Mouse (Mus musculus) ovary, postnatal 10 days (tissue): ENCODE results near the gene Anapc15-ps.
"Not testable (repeated sequence)": the region's sequence is repeated elsewhere in the genome, so short reads cannot be mapped to it uniquely, and the experiment has no call there.

Experiments used
- DNase-seq: peaks from one replicate; pipeline ENCODE4 v3.0.0; 2022; ENCODE audit warnings: low spot score

The Anapc15-ps gene

GRCm38 (mm10) chr10:95630166-95630565 is 43.1 kb downstream of the Anapc15-ps start:
- not testable (repeated sequence) for DNase-seq

- DNase-seq, result no peak
Observed at GRCm38 (mm10) chr10:95628338-95628737, 44.9 kb downstream of the Anapc15-ps start.

- DNase-seq, result no peak
Observed at GRCm38 (mm10) chr10:95627381-95627780, 45.9 kb downstream of the Anapc15-ps start.

- no peak for DNase-seq
Observed at GRCm38 (mm10) chr10:95625300-95625699, 48.0 kb downstream of the Anapc15-ps start.

- DNase-seq, result no peak
Observed at GRCm38 (mm10) chr10:95624007-95624406, 49.2 kb downstream of the Anapc15-ps start.

GRCm38 (mm10) chr10:95623518-95623905 is 49.7 kb downstream of the Anapc15-ps start:
- DNase-seq, result no peak
